Mouse (Mus musculus) erythroblast, embryonic 14.5 days (primary cell): ENCODE measurements around the gene Efhd2. TPM values are rescaled to one million over a fixed set of nuclear protein-coding genes. Genes with fewer than 3 reads are reported as not detected.

Experiments
- H3K27me3 ChIP-seq: 2 replicates; pipeline ENCODE4 v1.6.1; 2012; ENCODE audit warnings: inconsistent platforms; ENCODE audit not compliant: control insufficient read depth
- H3K36me3 ChIP-seq: 2 replicates; pipeline ENCODE4 v1.6.1; 2012; ENCODE audit warnings: mild to moderate bottlenecking, inconsistent platforms; ENCODE audit not compliant: control insufficient read depth
- H3K4me1 ChIP-seq: 2 replicates; pipeline ENCODE4 v1.6.1; 2012; ENCODE audit warnings: inconsistent platforms; ENCODE audit not compliant: control insufficient read depth
- H3K4me3 ChIP-seq: replicated peaks from 2 replicates; pipeline ENCODE3; 2012; ENCODE audit warnings: moderate library complexity, mild to moderate bottlenecking, inconsistent platforms
- H3K9me3 ChIP-seq: 2 replicates; pipeline ENCODE4 v1.6.1; 2012; ENCODE audit warnings: low read length, inconsistent platforms, mixed read lengths; ENCODE audit not compliant: control insufficient read depth
- GATA1 ChIP-seq: IDR thresholded peaks from 2 replicates; pipeline ENCODE4 v1.6.1; 2012; ENCODE audit warnings: low read length, inconsistent platforms, mixed read lengths
- TAL1 ChIP-seq: IDR thresholded peaks from 3 replicates; pipeline ENCODE4 v1.6.1; 2012; ENCODE audit warnings: low read length, inconsistent platforms, mixed read lengths
- polyA plus RNA-seq: library from polyadenylated mRNA; stranded (reverse); fragments of >175 nt; gene quantifications from 2 replicates; pipeline ENCODE4 v1.2.3, GENCODE M21; 2012

Efhd2 gene
- polyA plus RNA-seq, 1 experiment, result 4.2 TPM

- no peaks in the 10 kb centered on the region for H3K9me3 ChIP-seq
- H3K36me3 ChIP-seq, result peaks cover 37% of the 10 kb centered on the region
- TF ChIP-seq GATA1 (no peak), TAL1 (no peak)
- H3K4me3 ChIP-seq, result peak overlapping the region; percentile 84
- H3K27me3 ChIP-seq, result peaks cover 20% of the 10 kb centered on the region
- peaks cover 65% of the 10 kb centered on the region for H3K4me1 ChIP-seq
Observed at GRCm38 (mm10) chr4:141872977-141873376, 1.7 kb downstream of the Efhd2 start.

GRCm38 (mm10) chr4:141871909-141872308, 2.8 kb downstream of the Efhd2 start:
- TF ChIP-seq GATA1 (no peak), TAL1 (no peak)
- no peaks in the 10 kb centered on the region for H3K9me3 ChIP-seq
- peaks cover 39% of the 10 kb centered on the region for H3K36me3 ChIP-seq
- peak overlapping the region; percentile 12 for H3K4me3 ChIP-seq
- peaks cover 11% of the 10 kb centered on the region for H3K27me3 ChIP-seq
- H3K4me1 ChIP-seq, result peaks cover 67% of the 10 kb centered on the region

GRCm38 (mm10) chr4:141871333-141871725, 3.4 kb downstream of the Efhd2 start:
- peaks cover 64% of the 10 kb centered on the region for H3K4me1 ChIP-seq
- peaks cover 39% of the 10 kb centered on the region for H3K36me3 ChIP-seq
- no peak for TF ChIP-seq TAL1
- peaks cover 7% of the 10 kb centered on the region for H3K27me3 ChIP-seq
- H3K4me3 ChIP-seq, result no peak overlapping the region
- no peaks in the 10 kb centered on the region for H3K9me3 ChIP-seq

DNA sequence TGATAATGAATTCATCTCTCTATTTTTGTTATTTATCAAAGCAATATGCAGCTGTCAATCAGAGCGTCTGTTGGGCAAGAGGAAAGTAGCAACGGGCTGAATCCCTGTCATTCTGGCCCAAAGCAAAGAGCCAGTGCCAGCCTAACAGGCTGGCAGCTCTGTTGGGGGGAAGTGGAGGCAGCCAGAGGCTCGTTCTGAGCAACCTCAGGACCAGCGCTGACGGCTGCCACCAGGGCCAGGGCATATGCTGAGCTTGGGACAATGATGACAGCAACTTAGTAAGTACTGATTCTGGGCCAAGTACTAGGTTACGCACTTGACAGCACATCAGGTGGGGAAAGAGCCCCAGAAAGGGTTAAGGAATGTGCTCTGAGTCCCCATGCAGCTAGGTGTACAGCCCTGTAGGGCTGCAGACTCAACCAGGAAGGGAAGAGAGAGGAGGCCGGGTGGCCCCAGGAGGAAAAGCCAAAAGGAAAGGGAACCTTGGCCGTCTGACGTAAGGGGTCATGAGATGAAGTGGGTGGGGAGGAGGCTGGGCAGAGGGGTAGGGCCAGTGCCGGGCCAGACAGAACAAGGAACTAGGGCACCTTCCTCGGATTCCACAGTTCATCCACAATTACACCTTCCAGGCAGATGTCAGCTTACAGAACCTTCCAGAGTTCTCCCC, 3.9 kb downstream of the Efhd2 start:
- Histone ChIP-seq H3K4me1 (peaks cover 59% of the 10 kb centered on the region), H3K4me3 (no peak overlapping the region), H3K9me3 (no peaks in the 10 kb centered on the region), H3K27me3 (peaks cover 4% of the 10 kb centered on the region; the same call in 1 of the 2 replicates), H3K36me3 (peaks cover 39% of the 10 kb centered on the region)
- TF ChIP-seq GATA1 (no peak), TAL1 (no peak)

- TF ChIP-seq TAL1 (no peak), GATA1 (no peak)
- Histone ChIP-seq H3K36me3 (peaks cover 45% of the 10 kb centered on the region), H3K4me3 (no peak overlapping the region), H3K4me1 (peaks cover 48% of the 10 kb centered on the region), H3K27me3 (no peaks in the 10 kb centered on the region), H3K9me3 (no peaks in the 10 kb centered on the region)
Observed at GRCm38 (mm10) chr4:141869436-141870215, 5.1 kb downstream of the Efhd2 start.

DNA sequence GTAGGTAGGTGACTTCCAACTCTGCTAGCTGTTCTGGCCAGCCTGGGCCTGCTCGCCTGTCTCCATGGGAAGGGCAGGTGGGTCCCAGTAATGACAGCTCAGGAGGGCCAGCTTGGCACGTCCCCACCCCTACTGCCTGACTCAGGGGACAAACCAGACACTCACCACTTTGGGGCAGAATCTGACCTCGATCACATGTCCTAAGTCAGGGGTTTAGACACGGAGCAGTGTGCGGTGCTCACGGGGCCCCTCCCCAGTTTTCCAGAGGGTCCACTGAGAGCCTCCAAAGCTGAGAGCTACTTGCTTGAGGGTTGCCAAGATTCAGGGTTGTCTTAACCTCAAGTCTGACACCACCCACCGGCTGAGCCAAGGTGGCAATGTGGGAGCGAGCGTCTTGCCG, 6.7 kb downstream of the Efhd2 start:
- Histone ChIP-seq H3K36me3 (peaks cover 56% of the 10 kb centered on the region), H3K9me3 (no peaks in the 10 kb centered on the region), H3K4me1 (peaks cover 33% of the 10 kb centered on the region), H3K4me3 (no peak overlapping the region), H3K27me3 (no peaks in the 10 kb centered on the region)
- TF ChIP-seq GATA1 (no peak), TAL1 (no peak)

GRCm38 (mm10) chr4:141867498-141867897, 7.2 kb downstream of the Efhd2 start:
- Histone ChIP-seq H3K4me1 (peaks cover 27% of the 10 kb centered on the region), H3K27me3 (no peaks in the 10 kb centered on the region), H3K36me3 (peaks cover 57% of the 10 kb centered on the region), H3K9me3 (no peaks in the 10 kb centered on the region), H3K4me3 (no peak overlapping the region)
- TF ChIP-seq GATA1 (no peak), TAL1 (no peak)

DNA sequence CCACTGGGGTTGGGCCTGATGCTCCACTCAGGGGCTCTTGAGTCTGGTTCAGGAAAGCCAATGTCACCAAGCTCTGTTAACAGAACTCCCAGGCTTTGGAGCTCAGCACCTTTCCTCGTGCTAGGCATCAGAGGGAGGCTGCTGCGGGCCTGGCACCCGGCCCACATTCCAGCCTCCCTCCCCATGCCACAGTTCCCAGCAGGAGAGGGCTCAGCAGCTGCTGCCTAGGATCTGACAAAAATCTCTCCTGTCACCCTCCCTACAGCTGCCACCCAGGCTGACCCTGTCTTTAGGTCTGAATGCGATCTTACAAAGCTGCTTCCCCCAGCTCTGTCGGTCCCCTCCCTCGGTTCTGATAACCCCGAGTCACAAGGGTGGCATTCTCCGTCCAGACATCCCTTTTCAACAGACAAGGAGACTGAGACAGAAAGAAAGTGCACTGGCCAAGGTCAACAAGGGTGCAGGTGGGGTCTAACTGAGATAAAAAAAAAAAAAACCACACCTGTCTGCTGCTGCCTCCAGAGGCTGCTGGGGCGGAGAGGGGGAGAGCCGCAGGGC, 7.7 kb downstream of the Efhd2 start:
- TF ChIP-seq GATA1 (no peak), TAL1 (no peak)
- peaks cover 56% of the 10 kb centered on the region for H3K36me3 ChIP-seq
- peaks cover 22% of the 10 kb centered on the region for H3K4me1 ChIP-seq

DNA sequence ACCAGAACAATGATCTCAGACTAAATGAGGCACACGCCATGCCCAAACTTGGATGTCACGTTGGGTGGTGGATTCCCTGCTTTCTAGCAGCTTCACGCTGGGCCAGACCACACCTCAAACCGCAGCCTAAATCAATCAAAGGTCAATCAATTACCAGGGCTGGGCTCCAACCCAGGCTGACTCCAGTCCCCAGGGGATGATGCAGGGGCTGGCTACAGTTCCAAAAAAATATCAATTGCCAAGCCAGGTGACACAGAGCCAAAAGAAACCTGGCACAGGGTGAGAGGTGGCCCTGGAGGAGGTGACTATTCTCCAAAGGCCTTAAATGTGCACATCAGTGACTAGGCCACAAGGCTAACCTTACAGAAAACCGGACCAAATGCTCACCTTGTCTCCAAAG, 9.1 kb downstream of the Efhd2 start:
- Histone ChIP-seq H3K27me3 (no peaks in the 10 kb centered on the region), H3K36me3 (peaks cover 56% of the 10 kb centered on the region), H3K4me3 (no peak overlapping the region), H3K9me3 (no peaks in the 10 kb centered on the region), H3K4me1 (peaks cover 8% of the 10 kb centered on the region)
- TF ChIP-seq GATA1, result no peak
- TF ChIP-seq TAL1, result no peak

More for the DNA sequence above, 7.7 kb downstream of the Efhd2 start:
- Histone ChIP-seq H3K27me3 (no peaks in the 10 kb centered on the region), H3K9me3 (no peaks in the 10 kb centered on the region), H3K4me3 (no peak overlapping the region)
